Mouse (Mus musculus): ENCODE measurements at regions not wholly inside any gene's neighbourhood (a gene's known extent, or its start where the extent isn't known, plus 50 kb on each side); places are given as distances from the start of the nearest gene placed in this dataset.

DNA sequence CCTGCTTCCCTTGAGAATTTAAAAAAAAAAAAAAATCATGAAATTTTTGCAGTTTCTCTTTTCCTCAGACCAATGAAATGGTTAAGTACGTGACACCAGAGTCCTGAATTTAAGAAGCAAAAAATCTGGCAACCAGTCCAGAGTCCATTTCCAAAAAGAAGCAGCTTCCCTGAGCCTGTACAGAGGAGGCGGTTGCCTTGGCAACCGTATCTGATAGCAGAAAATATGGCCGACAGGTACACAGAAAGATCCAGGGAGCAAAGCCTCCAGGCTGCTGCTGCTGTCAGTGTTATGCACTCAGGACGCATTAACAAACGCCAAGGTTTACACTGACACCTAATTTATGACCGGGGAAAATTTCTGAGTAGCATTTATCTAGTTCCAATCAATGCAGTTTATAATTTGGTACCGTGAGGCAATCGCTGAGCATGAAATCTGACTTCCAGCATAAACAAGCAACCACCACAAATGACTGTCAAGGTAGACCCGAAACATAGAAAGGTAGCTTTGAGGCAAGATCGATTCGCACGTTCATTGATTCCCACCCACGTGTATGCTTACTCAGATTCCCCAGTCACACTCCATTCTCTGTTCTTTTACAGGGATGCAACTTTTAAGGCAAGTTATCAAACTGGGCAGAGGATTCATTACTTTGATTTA, 420.8 kb downstream of the Basp1 start:
- peak in 1 of 2 experiments; percentile 8 for DNase-seq
- TF ChIP-seq POLR2A (IDR thresholded peaks at IDR 0.05; ENCODE audit: borderline replicate concordance, insufficient read depth, low read length) (no peak), CTCF (IDR thresholded peaks at IDR 0.05; ENCODE audit: borderline replicate concordance, insufficient read depth, low read depth, low read length) (no peak)
- Histone ChIP-seq H3K4me1 (ENCODE audit: control insufficient read depth, insufficient read depth, low read length) (no peaks in the 10 kb centered on the region), H3K27me3 (ENCODE audit: control insufficient read depth, insufficient read depth, low read length) (no peaks in the 10 kb centered on the region), H3K4me3 (replicated peaks; ENCODE audit: insufficient read depth, low read depth, low read length) (no peak overlapping the region), H3K27ac (ENCODE audit: insufficient read depth, low read length) (no peak overlapping the region)
- 59% methylated on average over 14 of the region's 14 CpGs for WGBS

DNA sequence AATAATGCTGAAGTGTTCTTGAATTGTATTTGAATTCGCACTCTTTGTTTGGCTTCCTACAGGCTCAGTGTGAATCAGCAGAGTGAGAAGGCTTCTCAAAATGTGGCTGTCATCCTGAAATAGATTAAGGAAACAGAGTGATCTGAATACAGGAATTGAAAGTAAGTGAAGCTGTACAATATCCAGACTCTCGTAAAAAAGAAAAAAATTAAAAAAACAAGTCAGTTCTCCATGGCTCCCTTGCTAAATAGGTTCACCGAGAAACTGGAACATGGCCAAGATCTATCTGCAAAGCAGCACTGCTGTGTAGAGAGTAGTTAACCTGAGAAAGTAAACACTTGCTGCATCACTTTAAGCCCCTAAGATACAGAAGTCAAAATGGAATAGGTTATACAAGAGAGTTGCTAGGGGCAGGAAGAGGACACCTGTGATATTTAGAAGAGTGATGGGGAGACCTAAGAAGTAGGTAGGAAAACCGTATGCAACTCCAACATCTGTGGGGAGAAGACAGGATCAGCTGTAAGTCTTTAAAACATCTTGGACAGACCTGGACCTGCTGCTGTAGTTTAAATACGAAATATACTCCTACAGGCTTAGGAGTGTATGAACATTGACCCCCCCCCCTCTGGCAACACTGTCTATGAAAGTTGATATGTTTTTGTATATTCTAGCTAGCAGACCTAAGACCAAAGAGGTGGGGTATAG, 423.3 kb downstream of the Basp1 start:
- H3K27me3 ChIP-seq (ENCODE audit: control insufficient read depth, insufficient read depth, low read length), result no peaks in the 10 kb centered on the region
- no peak overlapping the region for H3K4me3 ChIP-seq (replicated peaks; ENCODE audit: insufficient read depth, low read depth, low read length)
- no peak for DNase-seq
- H3K4me1 ChIP-seq (ENCODE audit: control insufficient read depth, insufficient read depth, low read length), result no peaks in the 10 kb centered on the region
- no peak overlapping the region for H3K27ac ChIP-seq (ENCODE audit: insufficient read depth, low read length)
- WGBS, result 57% methylated on average over 5 of the region's 5 CpGs
- TF ChIP-seq POLR2A (IDR thresholded peaks at IDR 0.05; ENCODE audit: borderline replicate concordance, insufficient read depth, low read length), result no peak
- no peak for TF ChIP-seq CTCF (IDR thresholded peaks at IDR 0.05; ENCODE audit: borderline replicate concordance, insufficient read depth, low read depth, low read length)

DNA sequence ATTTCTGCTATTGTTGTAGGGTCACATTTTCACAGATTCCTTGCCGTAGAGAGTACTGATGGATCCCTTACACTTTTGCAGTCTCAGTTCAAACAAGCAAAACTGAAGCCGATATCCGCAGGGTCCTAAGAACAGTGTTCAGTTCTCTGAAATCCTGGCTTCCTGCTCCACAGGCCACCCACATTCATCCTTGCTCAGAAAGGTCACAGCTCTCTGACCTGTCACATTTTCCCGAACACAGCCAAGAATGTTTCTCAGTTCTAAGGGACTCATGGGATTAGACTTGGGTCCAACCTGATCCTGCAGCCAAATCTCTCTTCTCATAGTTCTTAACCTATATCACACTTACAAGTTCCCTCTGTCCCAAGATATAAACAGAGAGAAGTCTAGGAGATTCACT, 432.7 kb downstream of the Basp1 start:
- H3K27ac ChIP-seq (ENCODE audit: insufficient read depth, low read length), result no peak overlapping the region
- no peaks in the 10 kb centered on the region for H3K4me1 ChIP-seq (ENCODE audit: control insufficient read depth, insufficient read depth, low read length)
- no peaks in the 10 kb centered on the region for H3K27me3 ChIP-seq (ENCODE audit: control insufficient read depth, insufficient read depth, low read length)
- H3K4me3 ChIP-seq (replicated peaks; ENCODE audit: insufficient read depth, low read depth, low read length), result no peak overlapping the region
- WGBS, result 61% methylated on average over 4 of the region's 4 CpGs
- DNase-seq, result no peak
- TF ChIP-seq POLR2A (IDR thresholded peaks at IDR 0.05; ENCODE audit: borderline replicate concordance, insufficient read depth, low read length) (no peak), CTCF (IDR thresholded peaks at IDR 0.05; ENCODE audit: borderline replicate concordance, insufficient read depth, low read depth, low read length) (no peak)

GRCm38 (mm10) chr15:24972020-24972419, 441.5 kb downstream of the Basp1 start:
- H3K4me3 ChIP-seq (replicated peaks; ENCODE audit: insufficient read depth, low read depth, low read length), result no peak overlapping the region
- H3K27ac ChIP-seq (ENCODE audit: insufficient read depth, low read length), result no peak overlapping the region
- 81% methylated on average over 5 of the region's 5 CpGs for WGBS
- peaks cover 5% of the 10 kb centered on the region for H3K4me1 ChIP-seq (ENCODE audit: control insufficient read depth, insufficient read depth, low read length)
- TF ChIP-seq CTCF (IDR thresholded peaks at IDR 0.05; ENCODE audit: borderline replicate concordance, insufficient read depth, low read depth, low read length) (no peak), POLR2A (IDR thresholded peaks at IDR 0.05; ENCODE audit: borderline replicate concordance, insufficient read depth, low read length) (no peak)
- DNase-seq, result no peak
- H3K27me3 ChIP-seq (ENCODE audit: control insufficient read depth, insufficient read depth, low read length), result no peaks in the 10 kb centered on the region

DNA sequence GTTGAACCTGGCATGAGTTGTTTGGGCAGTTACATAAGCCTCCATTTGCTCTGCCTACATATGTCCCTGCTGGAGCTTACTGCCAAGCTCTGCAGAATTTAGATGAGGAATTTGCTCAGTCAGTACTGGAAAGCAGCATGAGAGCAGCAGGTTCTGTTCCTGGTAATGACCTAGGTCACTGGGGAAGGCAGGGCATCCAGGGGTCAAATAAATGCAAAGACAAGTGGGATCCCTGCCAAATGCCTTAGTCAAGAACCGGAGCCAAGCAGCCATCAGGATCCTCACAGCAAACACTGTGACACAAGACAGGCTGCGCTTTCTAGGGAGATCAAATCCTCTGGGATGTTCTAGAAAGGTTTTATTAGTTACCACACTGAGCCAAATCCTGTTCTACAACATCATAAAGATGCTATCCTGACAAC, 444.2 kb downstream of the Basp1 start:
- peak; percentile 56 to 84 for DNase-seq
- H3K27ac ChIP-seq (ENCODE audit: insufficient read depth, low read length), result no peak overlapping the region
- H3K4me3 ChIP-seq (replicated peaks; ENCODE audit: insufficient read depth, low read depth, low read length), result no peak overlapping the region
- H3K4me1 ChIP-seq (ENCODE audit: control insufficient read depth, insufficient read depth, low read length), result peaks cover 5% of the 10 kb centered on the region
- 5% methylated on average over 2 of the region's 2 CpGs for WGBS
- no peaks in the 10 kb centered on the region for H3K27me3 ChIP-seq (ENCODE audit: control insufficient read depth, insufficient read depth, low read length)
- no peak for TF ChIP-seq CTCF (IDR thresholded peaks at IDR 0.05; ENCODE audit: borderline replicate concordance, insufficient read depth, low read depth, low read length)
- TF ChIP-seq POLR2A (IDR thresholded peaks at IDR 0.05; ENCODE audit: borderline replicate concordance, insufficient read depth, low read length), result no peak

DNA sequence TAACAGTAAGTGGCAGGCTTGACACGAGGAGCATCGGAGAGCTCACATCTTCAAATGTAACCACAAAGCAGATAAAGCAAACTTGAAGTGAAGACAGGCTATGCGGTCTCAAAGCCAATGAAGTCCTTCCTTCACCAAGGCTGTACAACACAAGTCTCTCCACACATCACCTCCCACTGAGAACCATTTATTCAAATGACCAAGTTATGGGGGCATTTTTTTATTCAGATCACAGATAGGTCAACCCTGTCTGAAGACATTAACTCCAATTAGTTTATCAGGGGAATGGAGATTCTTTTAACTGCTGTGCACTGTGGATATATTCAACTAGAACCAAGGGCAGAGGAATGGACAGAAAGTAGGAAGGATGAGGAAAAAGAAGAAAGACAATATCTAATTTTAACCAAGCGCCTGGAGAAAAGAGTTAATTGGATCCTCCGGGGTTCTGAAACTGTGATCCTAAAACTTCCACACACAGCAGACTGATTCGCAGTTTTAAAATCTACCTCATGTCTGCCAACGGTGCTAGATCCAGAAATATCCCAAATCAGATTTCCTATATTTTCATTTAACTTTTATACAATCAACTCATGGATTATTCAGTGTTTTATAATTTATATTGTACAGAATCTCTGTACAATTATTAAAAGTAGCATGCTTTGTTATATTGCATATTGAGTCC, 444.8 kb downstream of the Basp1 start:
- no peak for TF ChIP-seq CTCF (IDR thresholded peaks at IDR 0.05; ENCODE audit: borderline replicate concordance, insufficient read depth, low read depth, low read length)
- TF ChIP-seq POLR2A (IDR thresholded peaks at IDR 0.05; ENCODE audit: borderline replicate concordance, insufficient read depth, low read length), result no peak
- no peak for DNase-seq
- Histone ChIP-seq H3K27me3 (ENCODE audit: control insufficient read depth, insufficient read depth, low read length) (no peaks in the 10 kb centered on the region), H3K4me1 (ENCODE audit: control insufficient read depth, insufficient read depth, low read length) (peaks cover 5% of the 10 kb centered on the region), H3K4me3 (replicated peaks; ENCODE audit: insufficient read depth, low read depth, low read length) (no peak overlapping the region), H3K27ac (ENCODE audit: insufficient read depth, low read length) (no peak overlapping the region)
- whole genome bisulfite sequencing, result 57% methylated on average over 7 of the region's 7 CpGs

- H3K27ac ChIP-seq (ENCODE audit: insufficient read depth, low read length), result no peak overlapping the region
- DNase-seq, result no peak
- TF ChIP-seq POLR2A (IDR thresholded peaks at IDR 0.05; ENCODE audit: borderline replicate concordance, insufficient read depth, low read length) (no peak), CTCF (IDR thresholded peaks at IDR 0.05; ENCODE audit: borderline replicate concordance, insufficient read depth, low read depth, low read length) (no peak)
- H3K4me1 ChIP-seq (ENCODE audit: control insufficient read depth, insufficient read depth, low read length), result no peaks in the 10 kb centered on the region
- no peak overlapping the region for H3K4me3 ChIP-seq (replicated peaks; ENCODE audit: insufficient read depth, low read depth, low read length)
- 54% methylated on average over 2 of the region's 2 CpGs for WGBS
- H3K27me3 ChIP-seq (ENCODE audit: control insufficient read depth, insufficient read depth, low read length), result no peaks in the 10 kb centered on the region
Measured at GRCm38 (mm10) chr15:24929742-24930141, 483.8 kb downstream of the Basp1 start.
